Mouse (Mus musculus) myocyte (in vitro differentiated cells): ENCODE data around the gene Dnah6.

Experiments
- CEBPB ChIP-seq: IDR thresholded peaks from 2 replicates; pipeline ENCODE4 v1.6.1; 2011; ENCODE audit warnings: mild to moderate bottlenecking, moderate library complexity; ENCODE audit not compliant: poor library complexity, insufficient read depth, severe bottlenecking
- E2F4 ChIP-seq: IDR thresholded peaks from one replicate; pipeline ENCODE4 v1.6.1; 2011; ENCODE audit warnings: mild to moderate bottlenecking, control low read depth, moderate library complexity; ENCODE audit not compliant: insufficient read depth
- MAX ChIP-seq: IDR thresholded peaks from one replicate; pipeline ENCODE4 v1.6.1; 2011; ENCODE audit warnings: low read depth, mild to moderate bottlenecking, control low read depth
- MYOD1 ChIP-seq, 3 experiments: IDR thresholded peaks; one replicate each; pipeline ENCODE4 v1.6.1; 2011; ENCODE audit warnings: control low read depth in 2 of 3, low read depth in 2 of 3, mild to moderate bottlenecking in 2 of 3, moderate library complexity in 1 of 3; ENCODE audit not compliant: insufficient read length in 2 of 3, control insufficient read depth in 1 of 3
- MYOG ChIP-seq, 3 experiments: IDR thresholded peaks; one replicate each; pipeline ENCODE4 v1.6.1; 2011; ENCODE audit warnings: control low read depth in 2 of 3, low read depth in 2 of 3, mild to moderate bottlenecking in 2 of 3; ENCODE audit not compliant: insufficient read length in 2 of 3, control insufficient read depth in 1 of 3, insufficient read depth in 1 of 3
- POLR2A ChIP-seq: IDR thresholded peaks from one replicate; pipeline ENCODE4 v1.6.1; 2011; ENCODE audit warnings: low read depth, mild to moderate bottlenecking, control low read depth, moderate library complexity; ENCODE audit not compliant: insufficient read length
- POLR2AphosphoS2 ChIP-seq: IDR thresholded peaks from one replicate; pipeline ENCODE4 v1.6.1; 2011; ENCODE audit warnings: low read depth, control low read depth; ENCODE audit not compliant: insufficient read length
- REST ChIP-seq: IDR thresholded peaks from one replicate; pipeline ENCODE4 v1.6.1; 2011; ENCODE audit warnings: mild to moderate bottlenecking, control low read depth, moderate library complexity; ENCODE audit not compliant: insufficient read depth, insufficient read length
- SRF ChIP-seq: IDR thresholded peaks from one replicate; pipeline ENCODE4 v1.6.1; 2011; ENCODE audit warnings: low read depth; ENCODE audit not compliant: control insufficient read depth, insufficient read length
- TCF12 ChIP-seq: IDR thresholded peaks from one replicate; pipeline ENCODE4 v1.6.1; 2011; ENCODE audit warnings: mild to moderate bottlenecking, control low read depth; ENCODE audit not compliant: poor library complexity, insufficient read depth, severe bottlenecking
- TCF3 ChIP-seq: IDR thresholded peaks from one replicate; pipeline ENCODE4 v1.6.1; 2011; ENCODE audit warnings: low read depth, control low read depth; ENCODE audit not compliant: insufficient read length
- USF1 ChIP-seq: IDR thresholded peaks from one replicate; pipeline ENCODE4 v1.6.1; 2011; ENCODE audit warnings: low read depth, mild to moderate bottlenecking, control low read depth, moderate library complexity

GRCm38 (mm10) chr6:73113365-73113764 is 108.1 kb downstream of the Dnah6 start:
- TF ChIP-seq USF1, result no peak
- no peak for TF ChIP-seq POLR2A
- TF ChIP-seq MAX, result no peak
- no peak for TF ChIP-seq POLR2AphosphoS2
- no peak for TF ChIP-seq CEBPB
- TF ChIP-seq E2F4, result no peak
- TF ChIP-seq REST, result no peak
- no peak for TF ChIP-seq MYOG (IDR thresholded peaks at IDR 0.05; ENCODE audit: control insufficient read depth in 1 of 3, insufficient read depth in 1 of 3, insufficient read length in 2 of 3, low read depth in 2 of 3)
- TF ChIP-seq MYOD1 (IDR thresholded peaks at IDR 0.05; ENCODE audit: control insufficient read depth in 1 of 3, insufficient read length in 2 of 3, low read depth in 2 of 3), result no peak
- TF ChIP-seq TCF12, result no peak
- TF ChIP-seq TCF3, result no peak
- no peak for TF ChIP-seq SRF
